Mouse (Mus musculus) layer of hippocampus, adult 2 months (tissue): ENCODE measurements around the gene Ess2. TPM values are rescaled to one million over a fixed set of nuclear protein-coding genes. Genes with fewer than 3 reads are reported as not detected.
A peak's percentile ranks its signal among the peaks of the same experiment; 100 is the strongest.

Experiments
- DNase-seq, 2 experiments: peaks; one replicate each; pipeline ENCODE4 v3.0.0; 2022; ENCODE audit warnings: low spot score in 2 of 2
- H3K27ac ChIP-seq: fragments of 200-600 bp; 2 replicates; pipeline ENCODE4 v1.8.1; 2022
- H3K4me3 ChIP-seq: fragments of 200-600 bp; 2 replicates; pipeline ENCODE4 v1.8.1; 2022; ENCODE audit warnings: mild to moderate bottlenecking
- CTCF ChIP-seq: fragments of 200-600 bp; conservative IDR thresholded peaks from 2 replicates; pipeline ENCODE4 v1.8.1; 2022; ENCODE audit warnings: antibody characterized with exemption, mild to moderate bottlenecking, moderate library complexity
- total RNA-seq, 2 experiments: library from RNA; stranded (reverse); gene quantifications; 2 replicates each; pipeline ENCODE4 v1.2.3; 2021

Gene Ess2
- total RNA-seq, 2 experiments from 2014 or later, result 33.1 to 33.3 TPM

GRCm38 (mm10) chr16:17898462-17898861, 12.7 kb downstream of the Ess2 start, which contains the start of the genes Dgcr2 and Tssk2:
TSS of gene Dgcr2 (minus strand) at chr16:17898562.
TSS of gene Tssk2 (plus strand) at chr16:17898637.
- Histone ChIP-seq H3K27ac (no peak within 1 kb of the TSS), H3K4me3 (no peak within 1 kb of the TSS)
- TF ChIP-seq CTCF, result no peak
- no peak for DNase-seq

DNA sequence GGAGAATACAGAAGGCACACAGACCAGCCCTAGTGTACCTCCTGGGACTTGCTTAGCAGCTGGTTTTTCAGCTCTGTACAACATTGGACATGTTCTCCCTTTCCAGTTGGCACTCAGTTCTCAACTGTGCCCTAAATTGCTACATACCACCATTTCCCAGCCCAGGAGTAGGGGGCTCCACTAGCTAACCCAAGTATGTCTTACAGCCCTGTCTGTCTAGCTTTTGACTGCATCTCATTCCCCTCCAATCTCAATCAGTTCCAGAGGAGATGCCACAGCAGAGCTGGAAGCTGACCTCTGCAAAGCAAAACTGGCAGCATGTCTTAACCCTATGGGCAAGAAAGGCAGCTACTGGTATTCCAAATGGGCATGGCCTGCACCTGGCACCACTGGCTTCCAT, 15.1 kb downstream of the Ess2 start:
- no peak overlapping the region for H3K27ac ChIP-seq
- no peak for TF ChIP-seq CTCF
- H3K4me3 ChIP-seq, result no peak overlapping the region

GRCm38 (mm10) chr16:17893923-17894322, 17.2 kb downstream of the Ess2 start, which contains the start of gene Tssk1:
TSS of gene Tssk1 (plus strand) at chr16:17894223.
- no peak for TF ChIP-seq CTCF
- DNase-seq, result no peak
- H3K4me3 ChIP-seq, result no peak within 1 kb of the TSS
- no peak within 1 kb of the TSS for H3K27ac ChIP-seq

More for the DNA sequence above, 15.1 kb downstream of the Ess2 start:
- no peak for DNase-seq

- Histone ChIP-seq H3K27ac (peak overlapping the region; percentile 88), H3K4me3 (no peak overlapping the region)
- DNase-seq, result no peak
- no peak for TF ChIP-seq CTCF
These were observed 18.5 kb downstream of the Ess2 start for GRCm38 (mm10) chr16:17892606-17893005.

DNA sequence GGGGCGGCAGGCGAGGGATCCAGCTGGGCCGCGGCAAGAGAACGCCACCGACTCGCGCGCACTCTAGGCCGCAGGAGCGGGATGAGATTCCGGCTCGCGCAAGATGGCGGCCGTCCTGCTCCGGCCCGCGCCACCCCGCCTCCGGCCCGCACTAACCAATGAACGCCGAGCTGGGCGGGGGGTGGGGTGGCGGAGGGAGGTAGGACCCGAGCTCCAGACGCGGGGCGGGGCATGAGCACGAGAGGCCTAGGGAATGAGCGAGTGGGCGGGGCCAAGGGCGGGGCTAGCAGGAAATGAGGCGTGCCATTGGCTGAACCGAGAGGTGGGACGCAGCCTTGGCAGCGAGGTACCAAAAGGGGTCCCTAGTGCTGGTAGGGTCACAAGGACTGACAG, 19.6 kb downstream of the Ess2 start, which contains the start of gene Gm20518:
Gene Gm20518 (minus strand): TSS at position 105 of the 393 bp plus-strand sequence.
- DNase-seq, result peak; percentile 99
- Histone ChIP-seq H3K4me3 (peak within 1 kb of the TSS; percentile 85), H3K27ac (peak within 1 kb of the TSS; percentile 95)
- no peak; the same call in none of the 2 replicates for TF ChIP-seq CTCF

GRCm38 (mm10) chr16:17890917-17891566, 20.1 kb downstream of the Ess2 start:
- H3K27ac ChIP-seq, result peak overlapping the region; percentile 95
- peak overlapping the region; percentile 85 for H3K4me3 ChIP-seq
- TF ChIP-seq CTCF, result no peak
- DNase-seq, result peak; percentile 25 to 53

DNA sequence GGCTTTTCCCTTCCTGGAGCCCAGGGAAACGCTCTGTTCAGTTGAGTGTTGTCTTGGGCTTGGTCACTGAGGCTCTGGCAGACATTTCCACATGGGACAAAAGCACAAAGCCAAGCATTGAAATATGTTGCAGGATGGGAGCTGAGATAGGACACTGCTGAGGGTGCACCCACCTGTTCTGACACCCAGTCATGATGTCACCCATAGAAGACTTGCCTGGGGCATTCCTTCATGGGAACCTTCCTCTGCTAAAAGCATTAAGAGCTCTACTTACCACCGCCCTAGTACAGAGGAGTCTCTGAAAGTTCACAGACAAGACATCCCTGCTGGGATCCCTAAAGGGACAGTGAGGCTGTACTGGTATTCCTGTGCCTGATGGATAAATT, 20.8 kb downstream of the Ess2 start:
- peak overlapping the region; percentile 4; the same call in 1 of the 2 replicates for H3K27ac ChIP-seq
- TF ChIP-seq CTCF, result no peak
- DNase-seq, result no peak
- H3K4me3 ChIP-seq, result peak overlapping the region; percentile 85

DNA sequence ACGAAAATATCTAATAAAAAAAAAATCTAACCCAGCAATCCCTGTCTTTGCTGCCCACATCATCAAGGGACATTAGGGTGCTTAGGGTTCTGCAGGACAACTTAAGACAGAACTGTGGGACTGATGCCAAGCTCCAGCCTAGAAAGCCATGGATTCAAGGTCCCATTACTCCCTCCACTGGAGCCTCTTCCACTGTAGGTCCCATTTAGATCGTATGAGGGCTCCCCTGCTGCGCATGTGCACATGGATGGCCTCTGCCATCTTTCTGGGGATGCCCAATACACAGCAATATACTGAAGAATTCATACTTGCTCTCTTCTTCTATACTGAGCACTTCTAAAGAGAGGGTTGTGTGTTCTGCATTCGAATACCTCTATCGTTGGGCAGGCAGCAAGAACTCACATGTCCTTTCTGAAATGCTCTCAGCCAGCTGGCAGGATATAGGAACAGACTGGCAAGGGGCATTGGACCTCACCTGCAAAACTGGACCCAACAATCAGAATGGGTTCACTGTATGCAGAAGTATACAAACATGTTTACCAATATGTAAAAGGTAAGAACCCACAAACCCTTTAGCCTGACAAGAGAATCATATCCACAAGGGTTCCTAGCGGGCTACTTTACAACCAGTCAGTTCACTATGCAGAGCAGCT, 21.3 kb downstream of the Ess2 start:
- Histone ChIP-seq H3K27ac (peak overlapping the region; percentile 4; the same call in 1 of the 2 replicates), H3K4me3 (peak overlapping the region; percentile 85)
- TF ChIP-seq CTCF, result no peak
- DNase-seq, result no peak

GRCm38 (mm10) chr16:17884116-17884515, 27.0 kb downstream of the Ess2 start:
- TF ChIP-seq CTCF, result no peak
- DNase-seq, result no peak

DNA sequence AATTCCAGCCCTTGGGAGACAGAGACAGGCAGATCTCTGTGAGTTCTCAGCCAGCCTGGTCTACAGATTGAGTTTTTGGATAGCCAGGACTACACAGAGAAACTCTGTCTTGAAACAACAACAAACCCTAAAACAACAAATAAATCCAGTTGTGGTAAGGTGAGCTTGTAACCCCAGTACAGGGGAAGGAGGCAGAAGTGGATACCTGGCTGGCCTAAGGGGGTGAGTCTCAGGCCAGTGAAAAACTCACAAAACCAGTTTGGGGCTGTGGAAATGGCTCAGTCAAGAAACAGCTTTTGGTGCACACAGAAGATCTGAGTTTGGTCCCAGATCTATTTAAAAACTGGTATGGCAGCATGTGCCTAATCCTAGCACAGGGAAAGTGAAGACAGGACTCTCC, 29.0 kb downstream of the Ess2 start:
- no peak for DNase-seq
- Histone ChIP-seq H3K27ac (no peak overlapping the region), H3K4me3 (no peak overlapping the region)
- TF ChIP-seq CTCF, result no peak

More at GRCm38 (mm10) chr16:17884116-17884515, 27.0 kb downstream of the Ess2 start:
- H3K4me3 ChIP-seq, result no peak overlapping the region
- H3K27ac ChIP-seq, result no peak overlapping the region

GRCm38 (mm10) chr16:17879571-17879970, 31.6 kb downstream of the Ess2 start:
- no peak overlapping the region; the same call in 1 of the 2 replicates for H3K27ac ChIP-seq
- no peak overlapping the region for H3K4me3 ChIP-seq
- DNase-seq, result no peak
- TF ChIP-seq CTCF, result no peak

- Histone ChIP-seq H3K27ac (no peak overlapping the region), H3K4me3 (no peak overlapping the region)
- DNase-seq, result no peak
- TF ChIP-seq CTCF, result no peak
These were observed 35.1 kb downstream of the Ess2 start for GRCm38 (mm10) chr16:17876096-17876495.

GRCm38 (mm10) chr16:17875174-17875573, 36.0 kb downstream of the Ess2 start:
- DNase-seq, result no peak
- no peak for TF ChIP-seq CTCF
- H3K27ac ChIP-seq, result no peak overlapping the region
- H3K4me3 ChIP-seq, result no peak overlapping the region
